Comparison of ENCODE assay signal across 1 mouse cellular context in the genomic region with DNA sequence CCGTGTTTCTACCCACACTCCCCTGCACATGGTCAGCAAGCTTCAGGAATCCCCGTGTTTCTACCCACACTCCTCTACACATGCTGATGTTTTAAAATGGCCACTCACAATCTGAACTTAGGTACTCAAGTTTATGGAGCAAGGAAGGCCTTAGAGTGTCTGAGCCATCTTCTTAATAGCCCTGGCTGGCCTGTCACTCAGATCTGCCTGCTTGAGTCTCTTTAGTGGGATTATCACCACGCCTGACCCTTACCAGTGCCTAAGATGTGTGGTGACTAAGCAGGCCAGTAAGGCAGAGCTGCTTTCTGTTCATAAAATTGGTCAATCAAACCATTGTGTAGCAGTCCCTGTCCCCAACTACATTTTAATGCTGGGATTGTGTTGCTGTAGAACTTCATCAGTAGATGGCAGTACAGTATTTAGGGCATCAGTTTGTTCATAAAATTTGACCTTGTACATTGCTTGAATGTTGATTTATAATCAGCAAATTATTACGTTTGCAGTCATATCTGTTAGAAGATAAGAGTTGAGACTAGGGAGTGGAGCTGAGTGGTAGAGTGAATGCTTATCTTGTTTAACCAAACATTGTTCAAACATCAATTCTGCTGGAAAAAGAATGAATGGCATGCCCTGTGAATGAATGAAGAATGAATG.
TF ChIP-seq lines count a peak whose summit lies in the region.

No protein-coding gene starts in this region.

TF ChIP-seq in CH12.LX, 34 proteins besides CTCF, POLR2A, EP300 and RAD21 (continued from another document):
- no peak for TF ChIP-seq TCF12 (IDR thresholded peaks at IDR 0.05; ENCODE audit: low read depth, low read length)
- no peak for TF ChIP-seq ZNF384 (IDR thresholded peaks at IDR 0.05; ENCODE audit: low read depth, low read length)
- no peak for TF ChIP-seq SMC3 (IDR thresholded peaks at IDR 0.05; ENCODE audit: low read depth, low read length)
- TF ChIP-seq KAT2A (IDR thresholded peaks at IDR 0.05; ENCODE audit: insufficient replicate concordance, low read length): no peak
- no peak for TF ChIP-seq HCFC1 (IDR thresholded peaks at IDR 0.05; ENCODE audit: low read depth, low read length)
- TF ChIP-seq IRF4 (IDR thresholded peaks at IDR 0.05; ENCODE audit: low read depth, low read length): no peak
- TF ChIP-seq SIN3A (IDR thresholded peaks at IDR 0.05; ENCODE audit: low read length): no peak
- TF ChIP-seq USF1 (IDR thresholded peaks at IDR 0.05; ENCODE audit: low read depth, low read length): no peak
- TF ChIP-seq ZMIZ1 (IDR thresholded peaks at IDR 0.05; ENCODE audit: low read depth, low read length): no peak
TF ChIP-seq in CH12.LX: peak in this region for 0.
